Comparison of ENCODE assay signal across 16 mouse cellular contexts in the genomic region with DNA sequence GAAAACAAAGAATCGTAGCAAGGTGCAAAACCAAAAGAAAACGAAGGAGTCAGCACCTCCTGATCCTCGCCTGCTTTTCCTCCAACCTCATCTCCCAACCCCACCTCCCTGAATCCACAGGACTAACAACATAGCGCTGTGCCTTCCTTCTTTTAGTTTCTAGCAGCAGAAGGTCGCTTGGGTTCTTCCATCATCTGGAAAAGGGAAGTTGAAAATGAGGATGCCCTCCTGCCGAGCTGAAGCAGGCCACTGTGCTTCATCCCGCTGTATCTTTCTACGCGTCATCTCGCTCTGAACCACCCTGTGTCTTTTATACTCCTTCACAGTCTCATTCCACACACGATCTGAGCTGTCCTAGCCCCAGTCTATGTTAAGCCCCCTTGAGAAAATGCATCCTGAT.
"Had no signal": no experiment of that assay in that cellular context is flagged by ENCODE, and none has a peak within 500 bp of the region (broad histone marks: within the 10 kb centered on the region; RNA-seq: fewer than 3 reads in every experiment).

No protein-coding gene starts in this region.

- H3K4me3 ChIP-seq: neural tube, embryonic 12.5 days; neural tube, embryonic 13.5 days; stomach, embryonic 15.5 days had no signal

- H3K27me3 ChIP-seq: neural tube, embryonic 12.5 days; neural tube, embryonic 13.5 days; stomach, embryonic 15.5 days had no signal

- H3K4me1 ChIP-seq: neural tube, embryonic 12.5 days; neural tube, embryonic 13.5 days; stomach, embryonic 15.5 days had no signal

- H3K4me2 ChIP-seq: neural tube, embryonic 12.5 days; neural tube, embryonic 13.5 days; stomach, embryonic 15.5 days had no signal

- H3K36me3 ChIP-seq: neural tube, embryonic 12.5 days; neural tube, embryonic 13.5 days; stomach, embryonic 15.5 days had no signal

- H3K9ac ChIP-seq: neural tube, embryonic 12.5 days; neural tube, embryonic 13.5 days; stomach, embryonic 15.5 days had no signal

- DNase-seq: retina, postnatal 1 day; right cerebral cortex, adult 18-20 months; right cerebral cortex, postnatal 14 days; right cerebral cortex, postnatal 25 days; right cerebral cortex, postnatal 4 days; spleen, adult 18-20 months; thymus, adult 18-20 months; thymus, adult 2 months; thymus, postnatal 14 days; thymus, postnatal 25 days; thymus, postnatal 36 days; thymus, postnatal 4 days had no signal

- H3K9me3 ChIP-seq: neural tube, embryonic 12.5 days; neural tube, embryonic 13.5 days; stomach, embryonic 15.5 days had no signal

- H3K27ac ChIP-seq: neural tube, embryonic 12.5 days; neural tube, embryonic 13.5 days; stomach, embryonic 15.5 days; stomach, postnatal 0 days had no signal
